Mouse (Mus musculus): ENCODE results near the gene Uckl1.
A peak's percentile ranks its signal among the peaks of the same experiment; 100 is the strongest.

The Uckl1 gene

GRCm38 (mm10) chr2:181573961-181574360 lies 10.7 kb downstream of the Uckl1 start:
- no peak for DNase-seq (ENCODE audit: inconsistent age in 2 of 2, low spot score in 1 of 2)

GRCm38 (mm10) chr2:181572921-181573920 lies 11.5 kb downstream of the Uckl1 start:
- peak in 1 of 2 experiments; percentile 3 for DNase-seq (ENCODE audit: inconsistent age in 2 of 2, low spot score in 1 of 2)

- DNase-seq (ENCODE audit: inconsistent age in 2 of 2, low spot score in 1 of 2): no peak
Observed at GRCm38 (mm10) chr2:181571941-181572670, 12.6 kb downstream of the Uckl1 start.

GRCm38 (mm10) chr2:181570921-181571595 lies 13.6 kb downstream of the Uckl1 start:
- DNase-seq (ENCODE audit: inconsistent age in 2 of 2, low spot score in 1 of 2): no peak

- DNase-seq (ENCODE audit: inconsistent age in 2 of 2, low spot score in 1 of 2): no peak
Observed at GRCm38 (mm10) chr2:181570375-181570774, 14.3 kb downstream of the Uckl1 start.

- no peak for DNase-seq (ENCODE audit: inconsistent age in 2 of 2, low spot score in 1 of 2)
Observed at GRCm38 (mm10) chr2:181569856-181570255, 14.8 kb downstream of the Uckl1 start.

GRCm38 (mm10) chr2:181568272-181569008 lies 16.3 kb downstream of the Uckl1 start:
- DNase-seq (ENCODE audit: inconsistent age in 2 of 2, low spot score in 1 of 2): peak in 1 of 2 experiments; percentile 84

GRCm38 (mm10) chr2:181567338-181567737 lies 17.4 kb downstream of the Uckl1 start:
- no peak for DNase-seq (ENCODE audit: inconsistent age in 2 of 2, low spot score in 1 of 2)

GRCm38 (mm10) chr2:181553772-181554171 lies 30.9 kb downstream of the Uckl1 start:
- DNase-seq (ENCODE audit: inconsistent age in 2 of 2, low spot score in 1 of 2): no peak

- no peak for DNase-seq (ENCODE audit: inconsistent age in 2 of 2, low spot score in 1 of 2)
Observed at GRCm38 (mm10) chr2:181550233-181550632, 34.5 kb downstream of the Uckl1 start.

- no peak for DNase-seq (ENCODE audit: inconsistent age in 2 of 2, low spot score in 1 of 2)
Observed at GRCm38 (mm10) chr2:181548682-181549081, 36.0 kb downstream of the Uckl1 start.

- DNase-seq (ENCODE audit: inconsistent age in 2 of 2, low spot score in 1 of 2): no peak
Observed at GRCm38 (mm10) chr2:181548227-181548626, 36.5 kb downstream of the Uckl1 start.

- DNase-seq (ENCODE audit: inconsistent age in 2 of 2, low spot score in 1 of 2): no peak
Observed at GRCm38 (mm10) chr2:181546142-181546541, 38.5 kb downstream of the Uckl1 start.

- DNase-seq (ENCODE audit: inconsistent age in 2 of 2, low spot score in 1 of 2): no peak
Observed at GRCm38 (mm10) chr2:181541761-181542380, 42.8 kb downstream of the Uckl1 start.

- DNase-seq (ENCODE audit: inconsistent age in 2 of 2, low spot score in 1 of 2): peak in 1 of 2 experiments; percentile 51
Observed at GRCm38 (mm10) chr2:181537444-181538047, 47.1 kb downstream of the Uckl1 start.

- no peak for DNase-seq (ENCODE audit: inconsistent age in 2 of 2, low spot score in 1 of 2)
Observed at GRCm38 (mm10) chr2:181536410-181536809, 48.3 kb downstream of the Uckl1 start.

- no peak for DNase-seq (ENCODE audit: inconsistent age in 2 of 2, low spot score in 1 of 2)
Observed at GRCm38 (mm10) chr2:181532589-181532988, 52.1 kb downstream of the Uckl1 start.

- no peak for DNase-seq (ENCODE audit: inconsistent age in 2 of 2, low spot score in 1 of 2)
Observed at GRCm38 (mm10) chr2:181529076-181529475, 55.6 kb downstream of the Uckl1 start.

- DNase-seq (ENCODE audit: inconsistent age in 2 of 2, low spot score in 1 of 2): no peak
Observed at GRCm38 (mm10) chr2:181525526-181525925, 59.2 kb downstream of the Uckl1 start.

GRCm38 (mm10) chr2:181522811-181523210 lies 61.9 kb downstream of the Uckl1 start:
- peak; percentile 12 to 57 for DNase-seq (ENCODE audit: inconsistent age in 2 of 2, low spot score in 1 of 2)

Data from adrenal gland, adult (tissue).